Comparison of ENCODE assay signal across 9 mouse cellular contexts in the genomic region with DNA sequence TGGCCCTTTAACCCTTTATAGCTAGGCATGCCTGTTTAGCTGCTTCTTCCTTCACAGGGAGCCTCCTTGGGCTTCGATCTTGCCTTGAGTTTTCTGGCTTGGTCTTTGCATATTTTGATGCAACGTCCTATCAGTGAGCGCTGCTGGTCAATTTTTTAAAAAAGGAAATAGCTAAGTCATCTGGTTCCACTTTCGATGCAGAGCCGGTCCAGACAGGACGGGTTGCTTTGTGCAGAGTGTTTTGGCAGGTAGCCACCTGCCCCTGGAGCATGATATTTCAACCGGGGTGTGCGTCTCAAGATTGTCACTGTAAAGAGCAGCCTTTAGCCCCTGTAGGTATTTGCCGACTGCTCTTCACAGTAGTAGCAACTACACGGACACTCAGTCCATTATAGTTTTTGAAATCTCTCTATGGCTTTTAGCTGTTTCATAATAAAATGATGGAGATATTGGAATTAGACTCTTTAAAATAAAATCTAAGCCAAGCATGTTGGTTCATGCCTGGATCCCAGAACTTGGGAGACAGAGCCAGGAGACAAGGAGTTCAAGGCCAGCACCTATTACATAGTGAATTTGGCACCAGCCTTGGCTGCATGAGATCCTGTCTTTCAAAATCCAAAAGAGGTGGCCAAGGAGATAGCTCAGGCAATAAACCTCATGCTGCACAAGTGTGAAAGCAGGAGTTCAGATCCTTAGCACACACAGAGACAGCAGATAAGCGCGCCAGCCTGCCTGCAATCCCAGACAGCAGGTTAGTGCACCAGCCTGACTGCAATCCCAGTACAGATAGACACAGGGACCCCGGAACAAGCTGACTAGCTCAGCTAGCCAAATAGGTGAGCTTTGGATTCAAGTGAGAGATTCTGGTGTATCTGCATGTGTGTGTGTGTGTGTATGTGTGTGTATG. TPM values are rescaled to one million over a fixed set of nuclear protein-coding genes. Genes with fewer than 3 reads are reported as not detected.
DNase-seq lines count a peak whose midpoint lies in the region; TF ChIP-seq lines count a peak whose summit lies in the region.
"Had no signal": no experiment of that assay in that cellular context is flagged by ENCODE, and none has a peak within 500 bp of the region (broad histone marks: within the 10 kb centered on the region; RNA-seq: fewer than 3 reads in every experiment).

No protein-coding gene starts in this region.

- no peak overlapping the region for H3K27ac ChIP-seq in MEL (ENCODE audit: control insufficient read depth, low read depth, low read length)

- TF ChIP-seq POLR2A in MEL (IDR thresholded peaks at IDR 0.05; ENCODE audit: control insufficient read depth in 1 of 2, insufficient read depth in 1 of 2, low read depth in 1 of 2, low read length in 2 of 2, poor library complexity in 1 of 2): no peak

- peak overlapping the region; percentile 25 for H3K9ac ChIP-seq in MEL (ENCODE audit: control insufficient read depth, low read depth, low read length, poor library complexity, severe bottlenecking)

- peak; percentile 33 for DNase-seq in gastrocnemius, adult 18-20 months (ENCODE audit: low spot score)
- no peak for DNase-seq in gastrocnemius, adult 8-10 months (ENCODE audit: low spot score in 2 of 2)
- DNase-seq in MEL (ENCODE audit: low read depth, low spot score): peak; percentile 59
- DNase-seq in gastrocnemius, postnatal 4 days (ENCODE audit: low spot score in 2 of 2): peak; percentile 28 to 57
- peak; percentile 22 for DNase-seq in lung, postnatal 10 days
- DNase-seq in retina, embryonic 14.5 days (ENCODE audit: low spot score): no peak
- DNase-seq in layer of hippocampus, adult 9-11 months: no peak
- no peak for DNase-seq in thymus, postnatal 4 days
- DNase-seq: cerebellum, postnatal 25 days had no signal

- no peak for TF ChIP-seq RAD21 in MEL (IDR thresholded peaks at IDR 0.05; ENCODE audit: low read depth, low read length)

- H3K4me3 ChIP-seq in MEL (ENCODE audit: control insufficient read depth in 1 of 2, insufficient read depth in 1 of 2, low read depth in 2 of 2, low read length in 2 of 2): peak overlapping the region; percentile 50 to 53

- no peak for TF ChIP-seq CTCF in MEL (IDR thresholded peaks at IDR 0.05 in 2 of 3, conservative IDR thresholded peaks at IDR 0.05 in 1 of 3; ENCODE audit: control insufficient read depth in 1 of 3, insufficient read depth in 1 of 3, low read depth in 2 of 3, low read length in 3 of 3, poor library complexity in 1 of 3, severe bottlenecking in 1 of 3)

- no peaks in the 10 kb centered on the region for H3K79me2 ChIP-seq in MEL (ENCODE audit: control insufficient read depth, insufficient read depth, low read length, poor library complexity)

- peaks cover 0 to 3% of the 10 kb centered on the region in 2 experiments; a peak in 3 of 4 replicates for H3K4me1 ChIP-seq in MEL (ENCODE audit: control insufficient read depth in 1 of 2, insufficient read depth in 2 of 2, low read length in 2 of 2)

- no peaks in the 10 kb centered on the region; a peak in 2 of 4 replicates for H3K27me3 ChIP-seq in MEL (ENCODE audit: control insufficient read depth in 1 of 2, insufficient read depth in 2 of 2, low read length in 2 of 2)

- H3K36me3 ChIP-seq in MEL (ENCODE audit: control insufficient read depth in 1 of 2, insufficient read depth in 2 of 2, low read length in 2 of 2): peaks cover 0 to 2% of the 10 kb centered on the region in 2 experiments; a peak in 1 of 4 replicates

- TF ChIP-seq EP300 in MEL (IDR thresholded peaks at IDR 0.05; ENCODE audit: low read depth in 1 of 2, low read length in 2 of 2): no peak

- H3K9me3 ChIP-seq in MEL (replicated peaks; ENCODE audit: insufficient read depth, low read length): no peaks in the 10 kb centered on the region

TF ChIP-seq in MEL, 35 proteins besides CTCF, POLR2A, EP300 and RAD21:
- 0 out of 2 replicates have a peak, but pooled peaks have one; percentile 59 for TF ChIP-seq ETS1 (IDR thresholded peaks at IDR 0.05; ENCODE audit: low read depth, low read length)
- 0 out of 2 replicates have a peak, but pooled peaks have one; percentile 23 for TF ChIP-seq SIN3A (IDR thresholded peaks at IDR 0.05; ENCODE audit: low read length)
- 0 out of 2 replicates have a peak, but pooled peaks have one; percentile 6 for TF ChIP-seq SMC3 (IDR thresholded peaks at IDR 0.05; ENCODE audit: low read depth, low read length)
- no peak for TF ChIP-seq MXI1 (IDR thresholded peaks at IDR 0.05; ENCODE audit: low read depth, low read length)
TF ChIP-seq in MEL: peak in this region for 3.

RNA-seq across cellular contexts. Expression of a gene that starts 41.6 kb away (rescaled TPM):
- 10 to 100 TPM; 12.5 to 21.4 TPM for total RNA-seq in gastrocnemius, adult 18-20 months (2021)
- 10 to 100 TPM; 11.7 to 23.7 (median 13.9) TPM for total RNA-seq in gastrocnemius, adult 8-10 months (2022)
- total RNA-seq in MEL (2012; rRNA removed): 15.6 and 15.9 TPM in 2 replicates
- polyA plus RNA-seq in MEL (2012; ENCODE audit: insufficient read depth in 1 of 2, insufficient read length in 2 of 2, low read depth in 1 of 2, low replicate concordance in 2 of 2, missing spikeins in 1 of 2): 10 to 100 TPM in 1 of 2 experiments, not detected in 1; 44.3 TPM
- total RNA-seq in gastrocnemius, postnatal 4 days (2021): 10 to 100 TPM; 37.0 to 40.8 TPM

Comparison
In these comparisons a context has a peak if more than half of its experiments do, and no peak if none do; other contexts are left out.
1. DNase-seq: peak in gastrocnemius, adult 18-20 months (single experiment), MEL (single experiment), gastrocnemius, postnatal 4 days (2 of 2) and lung, postnatal 10 days (single experiment); none in gastrocnemius, adult 8-10 months (0 of 2), retina, embryonic 14.5 days (single experiment), layer of hippocampus, adult 9-11 months (single experiment) and thymus, postnatal 4 days (single experiment).